Mouse (Mus musculus): Measurements from ENCODE around the gene Mrps18a.

DNA sequence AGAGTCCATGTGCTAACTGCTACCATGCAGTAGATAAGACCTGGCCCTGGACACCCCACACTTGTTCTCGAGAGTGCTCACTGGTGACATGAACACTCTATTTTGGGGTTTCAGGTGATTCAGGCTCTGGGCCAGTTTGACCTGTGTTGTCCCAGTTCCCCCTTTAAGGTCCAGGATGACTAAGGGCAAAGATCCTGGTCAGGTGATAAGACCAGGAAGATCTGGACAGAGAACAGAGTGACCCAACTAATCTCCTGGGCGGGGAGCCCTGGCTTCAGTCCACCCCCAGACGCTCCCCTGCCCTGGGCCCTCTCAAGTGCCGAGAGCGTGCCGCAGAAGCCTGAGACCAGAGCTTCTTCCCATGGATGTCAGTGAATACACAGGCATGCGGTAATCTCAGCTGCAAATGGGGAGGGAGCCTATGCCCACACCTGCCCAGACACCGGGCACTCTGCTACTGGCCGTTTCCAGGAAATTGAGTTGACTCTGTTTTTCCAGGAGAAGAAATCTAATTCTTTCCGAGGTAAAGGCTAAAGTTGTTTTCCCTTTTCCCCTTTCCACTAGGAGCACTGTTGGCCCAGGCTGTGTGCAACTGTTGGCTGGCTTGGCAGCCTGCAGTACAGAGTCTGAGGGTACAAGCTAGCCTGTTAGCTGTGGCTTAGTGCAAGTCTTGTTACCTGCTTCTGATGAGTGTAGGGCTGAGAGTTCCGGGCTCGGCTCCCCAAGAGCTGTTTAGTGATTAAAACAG lies 13.3 kb downstream of the Mrps18a start:
- TF ChIP-seq CTCF (IDR thresholded peaks at IDR 0.05; ENCODE audit: low read depth, low read length) (no peak), EP300 (IDR thresholded peaks at IDR 0.05; ENCODE audit: insufficient read depth, low read depth, low read length) (no peak), POLR2A (IDR thresholded peaks at IDR 0.05; ENCODE audit: insufficient read depth, low read length) (no peak)
